Mouse (Mus musculus): Measurements from ENCODE around the gene Xcr1. TPM values are rescaled to one million over a fixed set of nuclear protein-coding genes. Genes with fewer than 3 reads are reported as not detected.

The Xcr1 gene
- total and polyA plus RNA-seq, 3 experiments: 0.57 to 1.9 (median 0.62) TPM

GRCm38 (mm10) chr9:123851713-123852448 is 9.9 kb downstream of the Xcr1 start, which contains the start of gene Fyco1:
Gene Fyco1, minus strand, starts transcription at chr9:123851899.
- peak within 1 kb of the TSS; percentile 98 for H3K4me2 ChIP-seq (ENCODE audit: insufficient read depth, low read depth, poor library complexity, severe bottlenecking)
- in situ Hi-C loops (cut with MboI; ENCODE audit: low pct_ligation_motif_present, low pct_unique_long_range_greater_than_20kb, low sequenced_read_pairs): no loop called here
- peak within 1 kb of the TSS; percentile 78 to 90 (median 83) for H3K4me3 ChIP-seq (replicated peaks in 1 of 3; ENCODE audit: low read depth in 2 of 3, low read length in 2 of 3, poor library complexity in 1 of 3)
- TF ChIP-seq BHLHE40 (IDR thresholded peaks at IDR 0.05; ENCODE audit: low read depth, low read length) (no peak), KAT2A (IDR thresholded peaks at IDR 0.05; ENCODE audit: insufficient replicate concordance, low read length) (peak; percentile 100), RCOR1 (conservative IDR thresholded peaks at IDR 0.05; ENCODE audit: low read depth, low read length) (no peak), ETS1 (conservative IDR thresholded peaks at IDR 0.05; ENCODE audit: low read depth, low read length) (peak; percentile 13; the same call in 1 of the 2 replicates), POLR2A (IDR thresholded peaks at IDR 0.05; ENCODE audit: low read depth, low read length) (peak; percentile 70), RAD21 (IDR thresholded peaks at IDR 0.05; ENCODE audit: low read depth, low read length) (no peak), MAX (IDR thresholded peaks at IDR 0.05; ENCODE audit: low read length) (peak; percentile 72), SMC3 (IDR thresholded peaks at IDR 0.05; ENCODE audit: low read depth, low read length) (0 out of 2 replicates have a peak, but pooled peaks have one; percentile 9), E2F4 (IDR thresholded peaks at IDR 0.05; ENCODE audit: insufficient replicate concordance, low read depth, low read length) (0 out of 2 replicates have a peak, but pooled peaks have one; percentile 22), MYC (IDR thresholded peaks at IDR 0.05; ENCODE audit: low read depth, low read length) (peak; percentile 93), CHD2 (IDR thresholded peaks at IDR 0.05; ENCODE audit: low read length) (peak; percentile 92), USF2 (conservative IDR thresholded peaks at IDR 0.05; ENCODE audit: low read depth, low read length) (no peak), ELF1 (IDR thresholded peaks at IDR 0.05; ENCODE audit: low read depth, low read length) (peak; percentile 99), TCF12 (IDR thresholded peaks at IDR 0.05; ENCODE audit: low read depth, low read length) (peak; percentile 90), CHD1 (IDR thresholded peaks at IDR 0.05; ENCODE audit: low read depth, low read length) (0 out of 2 replicates have a peak, but pooled peaks have one; percentile 65), ZNF384 (IDR thresholded peaks at IDR 0.05; ENCODE audit: low read depth, low read length) (no peak), HCFC1 (IDR thresholded peaks at IDR 0.05; ENCODE audit: low read depth, low read length) (peak; percentile 99), MXI1 (IDR thresholded peaks at IDR 0.05; ENCODE audit: low read depth, low read length) (peak; percentile 95), GABPA (IDR thresholded peaks at IDR 0.05; ENCODE audit: insufficient replicate concordance, low read depth, low read length) (peak; percentile 98; the same call in 1 of the 2 replicates), ZKSCAN1 (IDR thresholded peaks at IDR 0.05; ENCODE audit: borderline replicate concordance, low read depth, low read length) (no peak), PAX5 (IDR thresholded peaks at IDR 0.05; ENCODE audit: low read length) (no peak), MEF2A (IDR thresholded peaks at IDR 0.05; ENCODE audit: borderline replicate concordance, low read depth, low read length) (peak; percentile 63), POLR2AphosphoS2 (IDR thresholded peaks at IDR 0.05; ENCODE audit: low read depth, low read length) (peak; percentile 78; the same call in 1 of the 2 replicates), JUND (conservative IDR thresholded peaks at IDR 0.05; ENCODE audit: low read depth, low read length) (no peak), NELFE (IDR thresholded peaks at IDR 0.05; ENCODE audit: low read depth, low read length) (peak; percentile 71), IRF4 (IDR thresholded peaks at IDR 0.05; ENCODE audit: low read depth, low read length) (peak; percentile 72), JUN (IDR thresholded peaks at IDR 0.05; ENCODE audit: insufficient read depth, low read depth, low read length) (no peak), ZMIZ1 (IDR thresholded peaks at IDR 0.05; ENCODE audit: low read depth, low read length) (peak; percentile 71), UBTF (IDR thresholded peaks at IDR 0.05; ENCODE audit: low read depth, low read length) (no peak), EP300 (IDR thresholded peaks at IDR 0.05; ENCODE audit: low read length) (0 out of 2 replicates have a peak, but pooled peaks have one; percentile 8), TBP (conservative IDR thresholded peaks at IDR 0.05; ENCODE audit: low read depth, low read length) (peak; percentile 93), ZC3H11A (IDR thresholded peaks at IDR 0.05; ENCODE audit: low read depth, low read length) (no peak), SIN3A (IDR thresholded peaks at IDR 0.05; ENCODE audit: low read length) (peak; percentile 98), USF1 (IDR thresholded peaks at IDR 0.05; ENCODE audit: low read depth, low read length) (no peak), MAFK (IDR thresholded peaks at IDR 0.05; ENCODE audit: insufficient replicate concordance, low read length) (no peak), CTCF (conservative IDR thresholded peaks at IDR 0.05 in 1 of 2, IDR thresholded peaks at IDR 0.05 in 1 of 2; ENCODE audit: low read depth in 2 of 2, low read length in 2 of 2) (no peak), NRF1 (IDR thresholded peaks at IDR 0.05; ENCODE audit: low read depth, low read length) (peak; percentile 57), MAZ (IDR thresholded peaks at IDR 0.05; ENCODE audit: low read depth, low read length) (no peak)
- DNase-seq (ENCODE audit: extremely low read depth): peak; percentile 99
- no peaks in the 10 kb centered on the region for H3K9me3 ChIP-seq (replicated peaks; ENCODE audit: low read length)
- H3K27me3 ChIP-seq (replicated peaks): no peaks in the 10 kb centered on the region
- H3K27ac ChIP-seq (ENCODE audit: insufficient read depth, low read depth): peak within 1 kb of the TSS; percentile 98
- peaks cover 0 to 4% of the 10 kb centered on the region in 2 experiments for H3K36me3 ChIP-seq (replicated peaks in 1 of 2; ENCODE audit: control insufficient read depth in 1 of 2, insufficient read depth in 1 of 2, low read length in 1 of 2)
- dilution Hi-C loops (cut with MboI; ENCODE audit: extremely low pct_ligation_motif_present, extremely low pct_unique_long_range_greater_than_20kb, low sequenced_read_pairs): no loop called here
- peaks cover 20% of the 10 kb centered on the region for H3K79me2 ChIP-seq (replicated peaks; ENCODE audit: control insufficient read depth, extremely low read depth, insufficient read depth, poor library complexity, severe bottlenecking)
- peaks cover 12 to 53% of the 10 kb centered on the region in 2 experiments for H3K4me1 ChIP-seq (ENCODE audit: control insufficient read depth in 1 of 2, insufficient read depth in 2 of 2)
- H3K9ac ChIP-seq (ENCODE audit: insufficient read depth, low read depth): peak within 1 kb of the TSS; percentile 98

Measured in CH12.LX (cell line).